Mouse (Mus musculus) heart, embryonic 15.5 days (tissue): ENCODE results near the gene Cog2. TPM values are rescaled to one million over a fixed set of nuclear protein-coding genes. Genes with fewer than 3 reads are reported as not detected.

Experiments used
- ATAC-seq: fragments of 200-750 bp; cut with Nextera tagmentation; replicated peaks from 2 replicates; pipeline ENCODE4 v1.8.0; 2017; ENCODE audit warnings: low read depth, moderate TSS enrichment; ENCODE audit not compliant: insufficient number of reproducible peaks, insufficient read depth, low FRiP score
- H3K27ac ChIP-seq: fragments of 300-500 bp; sonication (generic); 2 replicates; pipeline ENCODE4 v1.5.1; 2015; ENCODE audit warnings: mild to moderate bottlenecking, inconsistent platforms
- H3K27me3 ChIP-seq: fragments of 300-500 bp; sonication (generic); 2 replicates; pipeline ENCODE4 v1.6.1; 2015; ENCODE audit warnings: inconsistent platforms
- H3K36me3 ChIP-seq: fragments of 300-500 bp; sonication (generic); 2 replicates; pipeline ENCODE4 v1.6.1; 2015; ENCODE audit warnings: mild to moderate bottlenecking, inconsistent platforms
- H3K4me1 ChIP-seq: fragments of 300-500 bp; sonication (generic); replicated peaks from 2 replicates; pipeline ENCODE4 v1.6.1; 2015; ENCODE audit warnings: inconsistent platforms
- H3K4me2 ChIP-seq: fragments of 300-500 bp; sonication (generic); 2 replicates; pipeline ENCODE4 v1.6.1; 2015; ENCODE audit warnings: inconsistent platforms, mild to moderate bottlenecking, moderate library complexity
- H3K4me3 ChIP-seq: fragments of 300-500 bp; sonication (generic); 2 replicates; pipeline ENCODE4 v1.5.1; 2015; ENCODE audit warnings: mild to moderate bottlenecking, inconsistent platforms
- H3K9ac ChIP-seq: fragments of 300-500 bp; sonication (generic); 2 replicates; pipeline ENCODE4 v1.6.1; 2015; ENCODE audit warnings: mild to moderate bottlenecking, inconsistent platforms
- H3K9me3 ChIP-seq: fragments of 300-500 bp; sonication (generic); replicated peaks from 2 replicates; pipeline ENCODE4 v1.6.1; 2016; ENCODE audit warnings: inconsistent platforms
- WGBS: fragments of 180-500 bp; shearing (Covaris S2); methylation state at CpG from one replicate; pipeline ENCODE4 v1.1.7; 2015; ENCODE audit warnings: mixed read lengths; 5-methylcytosine and 5-hydroxymethylcytosine counted together
- polyA plus RNA-seq: library from polyadenylated mRNA; unstranded; fragments of >200 nt; fragmentation: Nextera tagmentation; extraction: Ambion mirVana; gene quantifications from 2 replicates; pipeline ENCODE4 v1.2.1, GENCODE M21; 2015

Gene Cog2
- polyA plus RNA-seq: 18.7 and 25.6 TPM in 2 replicates

DNA sequence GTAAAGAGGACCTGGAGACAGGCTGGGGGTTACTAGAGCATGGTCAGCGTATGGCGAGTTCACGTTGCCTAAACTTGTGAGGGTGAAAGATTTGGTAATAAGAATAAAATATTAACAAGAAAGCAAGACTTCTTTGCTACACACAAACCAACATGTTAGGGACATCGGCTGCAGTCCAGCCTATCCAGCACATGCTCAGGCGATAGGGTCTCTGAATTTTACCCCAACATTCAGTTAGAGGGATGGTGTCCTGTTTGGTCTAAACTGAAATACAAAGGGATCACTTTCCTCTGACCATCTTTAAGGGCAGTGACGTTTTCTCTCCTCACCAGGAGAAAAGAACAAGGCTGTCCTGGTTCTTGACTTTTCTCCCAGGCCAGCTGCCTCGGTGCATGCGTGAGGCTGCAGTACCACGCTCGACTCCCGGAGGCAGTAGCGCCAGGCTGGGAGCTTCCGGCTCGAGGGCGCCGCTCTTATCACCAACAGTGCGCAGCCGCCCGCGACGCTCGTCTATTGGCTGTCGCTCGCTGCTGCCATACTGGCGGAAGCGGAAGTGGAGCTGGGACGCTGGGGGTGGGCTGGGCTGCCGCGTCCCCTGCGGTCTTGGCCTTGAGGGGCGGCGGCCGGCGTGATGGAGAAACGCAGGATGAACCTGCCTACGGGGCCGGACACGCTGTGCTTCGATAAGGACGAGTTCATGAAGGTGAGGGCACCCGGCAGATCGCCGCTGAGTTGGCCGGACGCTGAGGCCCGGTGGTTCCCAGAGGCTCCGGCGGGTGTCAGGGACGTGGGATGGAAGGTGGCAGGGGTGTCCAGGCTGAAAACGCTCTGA is at the start of gene Cog2:
Gene Cog2 (plus strand): TSS at position 519 of the 832 bp plus-strand sequence.
- H3K27ac ChIP-seq: no peak within 1 kb of the TSS
- ATAC-seq: peak; percentile 98
- no peaks in the 10 kb centered on the region; the same call in 1 of the 2 replicates for H3K36me3 ChIP-seq
- H3K4me3 ChIP-seq: peak within 1 kb of the TSS; percentile 78
- H3K4me2 ChIP-seq: peak within 1 kb of the TSS; percentile 72
- 10% methylated on average over 50 of the region's 50 CpGs for WGBS
- no peaks in the 10 kb centered on the region for H3K9me3 ChIP-seq
- peaks cover 16% of the 10 kb centered on the region for H3K4me1 ChIP-seq
- H3K27me3 ChIP-seq: no peaks in the 10 kb centered on the region
- peak within 1 kb of the TSS; percentile 73 for H3K9ac ChIP-seq

GRCm38 (mm10) chr8:124475690-124476089 is 44.9 kb upstream of the Cog2 start:
- Histone ChIP-seq H3K27me3 (no peaks in the 10 kb centered on the region), H3K9ac (no peak overlapping the region), H3K4me2 (no peak overlapping the region), H3K36me3 (no peaks in the 10 kb centered on the region), H3K9me3 (no peaks in the 10 kb centered on the region), H3K4me1 (no peaks in the 10 kb centered on the region), H3K27ac (no peak overlapping the region), H3K4me3 (no peak overlapping the region)
- ATAC-seq: no peak
- 72% methylated on average over 5 of the region's 5 CpGs for WGBS

- no peaks in the 10 kb centered on the region for H3K27me3 ChIP-seq
- 67% methylated on average over 9 of the region's 9 CpGs for WGBS
- H3K27ac ChIP-seq: no peak overlapping the region
- no peaks in the 10 kb centered on the region for H3K36me3 ChIP-seq
- no peak for ATAC-seq
- H3K4me1 ChIP-seq: no peaks in the 10 kb centered on the region
- no peaks in the 10 kb centered on the region for H3K9me3 ChIP-seq
- no peak overlapping the region for H3K4me2 ChIP-seq
- H3K9ac ChIP-seq: no peak overlapping the region
- no peak overlapping the region for H3K4me3 ChIP-seq
Observed at GRCm38 (mm10) chr8:124476701-124477100, 43.9 kb upstream of the Cog2 start.

GRCm38 (mm10) chr8:124479251-124479650 is 41.3 kb upstream of the Cog2 start:
- no peak overlapping the region for H3K27ac ChIP-seq
- WGBS: 76% methylated on average over 3 of the region's 3 CpGs
- no peak overlapping the region for H3K4me3 ChIP-seq
- no peaks in the 10 kb centered on the region for H3K36me3 ChIP-seq
- no peaks in the 10 kb centered on the region for H3K9me3 ChIP-seq
- H3K4me1 ChIP-seq: no peaks in the 10 kb centered on the region
- no peak overlapping the region for H3K4me2 ChIP-seq
- ATAC-seq: no peak
- no peaks in the 10 kb centered on the region for H3K27me3 ChIP-seq
- no peak overlapping the region for H3K9ac ChIP-seq

DNA sequence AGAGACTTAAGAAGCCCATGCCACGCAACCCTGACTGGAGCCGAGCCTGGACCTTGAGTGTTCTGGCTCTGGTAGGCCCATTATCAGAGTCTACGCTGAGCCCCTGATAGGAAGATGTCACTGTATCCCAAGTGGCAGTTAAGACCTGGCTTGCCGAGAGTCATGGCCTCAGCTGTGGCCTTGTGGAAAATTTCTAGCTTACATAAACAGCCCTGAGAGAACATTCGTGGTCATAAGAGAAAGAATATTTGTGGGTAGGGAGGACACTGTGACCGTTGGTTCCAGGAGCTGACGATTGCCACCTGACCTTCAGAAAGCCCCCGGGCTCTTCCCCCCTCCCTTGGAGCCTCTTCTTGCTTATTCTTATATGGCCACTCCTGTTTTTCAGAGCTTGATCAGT is 40.2 kb upstream of the Cog2 start:
- no peak for ATAC-seq
- Histone ChIP-seq H3K27me3 (no peaks in the 10 kb centered on the region), H3K36me3 (no peaks in the 10 kb centered on the region), H3K27ac (no peak overlapping the region), H3K9ac (no peak overlapping the region), H3K9me3 (no peaks in the 10 kb centered on the region), H3K4me2 (no peak overlapping the region), H3K4me1 (no peaks in the 10 kb centered on the region), H3K4me3 (no peak overlapping the region)
- 66% methylated on average over 8 of the region's 8 CpGs for WGBS

- no peak for ATAC-seq
- no peaks in the 10 kb centered on the region for H3K4me1 ChIP-seq
- 75% methylated on average over 2 of the region's 2 CpGs for WGBS
- no peak overlapping the region for H3K4me2 ChIP-seq
- H3K27me3 ChIP-seq: no peaks in the 10 kb centered on the region
- H3K4me3 ChIP-seq: no peak overlapping the region
- H3K9ac ChIP-seq: no peak overlapping the region
- no peak overlapping the region for H3K27ac ChIP-seq
- H3K9me3 ChIP-seq: no peaks in the 10 kb centered on the region
- H3K36me3 ChIP-seq: no peaks in the 10 kb centered on the region
Observed at GRCm38 (mm10) chr8:124482790-124483189, 37.8 kb upstream of the Cog2 start.

DNA sequence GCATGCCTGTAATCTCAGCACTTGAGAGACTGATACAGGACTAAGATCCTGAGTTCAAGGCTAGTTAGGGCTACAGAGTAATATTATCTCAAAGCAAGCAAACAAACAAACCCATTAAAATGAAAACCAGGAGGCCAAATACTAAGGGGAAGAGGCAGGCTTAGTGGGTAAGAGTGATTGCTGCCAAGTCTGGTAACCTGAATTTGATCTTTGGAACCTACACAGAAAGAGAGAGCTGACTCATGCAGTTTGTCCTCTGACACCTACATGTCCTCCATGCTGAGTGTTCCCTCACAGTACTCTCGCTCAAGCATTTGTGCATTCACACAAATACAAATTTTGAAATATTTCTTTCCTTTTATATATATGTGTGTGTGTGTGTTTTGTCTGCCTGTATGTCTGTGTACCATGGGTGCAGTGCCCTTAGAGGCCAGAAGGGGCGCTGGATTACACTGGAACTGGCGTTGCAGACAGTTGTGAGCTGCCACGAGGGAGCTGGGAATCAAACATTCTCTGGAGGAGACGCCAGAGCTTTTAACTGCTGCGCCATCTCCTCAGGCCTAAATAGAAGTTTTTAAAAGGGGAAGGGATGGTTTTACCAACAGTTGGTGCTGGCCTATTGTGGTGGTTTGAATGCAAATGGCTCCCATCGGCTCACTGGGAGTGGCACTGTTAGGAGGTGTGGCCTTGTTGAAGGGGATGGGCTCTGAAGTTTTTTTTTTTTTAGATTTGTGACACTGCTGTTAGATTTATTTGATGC is 37.0 kb upstream of the Cog2 start:
- Histone ChIP-seq H3K9ac (no peak overlapping the region), H3K9me3 (no peaks in the 10 kb centered on the region), H3K4me3 (no peak overlapping the region), H3K4me1 (no peaks in the 10 kb centered on the region), H3K27ac (no peak overlapping the region), H3K4me2 (no peak overlapping the region), H3K27me3 (no peaks in the 10 kb centered on the region), H3K36me3 (no peaks in the 10 kb centered on the region)
- ATAC-seq: no peak
- WGBS: 72% methylated on average over 7 of the region's 7 CpGs

GRCm38 (mm10) chr8:124489311-124489710 is 31.3 kb upstream of the Cog2 start:
- Histone ChIP-seq H3K9me3 (no peaks in the 10 kb centered on the region), H3K9ac (no peak overlapping the region), H3K4me1 (no peaks in the 10 kb centered on the region), H3K4me3 (no peak overlapping the region), H3K36me3 (no peaks in the 10 kb centered on the region), H3K27ac (no peak overlapping the region), H3K4me2 (no peak overlapping the region), H3K27me3 (0 out of 2 replicates have a peak, but pooled peaks cover 4% of the 10 kb centered on the region)
- WGBS: 92% methylated on average over 6 of the region's 6 CpGs
- ATAC-seq: no peak

GRCm38 (mm10) chr8:124489786-124490185 is 30.8 kb upstream of the Cog2 start:
- H3K27me3 ChIP-seq: 0 out of 2 replicates have a peak, but pooled peaks cover 4% of the 10 kb centered on the region
- WGBS: 84% methylated on average over 6 of the region's 6 CpGs
- H3K4me2 ChIP-seq: no peak overlapping the region
- no peak overlapping the region for H3K4me3 ChIP-seq
- ATAC-seq: no peak
- H3K36me3 ChIP-seq: no peaks in the 10 kb centered on the region
- H3K9ac ChIP-seq: no peak overlapping the region
- H3K27ac ChIP-seq: no peak overlapping the region
- no peaks in the 10 kb centered on the region for H3K9me3 ChIP-seq
- H3K4me1 ChIP-seq: no peaks in the 10 kb centered on the region

GRCm38 (mm10) chr8:124494397-124494796 is 26.2 kb upstream of the Cog2 start:
- Histone ChIP-seq H3K9ac (no peak overlapping the region), H3K36me3 (no peaks in the 10 kb centered on the region), H3K9me3 (no peaks in the 10 kb centered on the region), H3K4me3 (no peak overlapping the region), H3K27ac (no peak overlapping the region), H3K27me3 (0 out of 2 replicates have a peak, but pooled peaks cover 7% of the 10 kb centered on the region), H3K4me2 (no peak overlapping the region), H3K4me1 (no peaks in the 10 kb centered on the region)
- no peak for ATAC-seq
- 50% methylated on average over 3 of the region's 3 CpGs for WGBS

DNA sequence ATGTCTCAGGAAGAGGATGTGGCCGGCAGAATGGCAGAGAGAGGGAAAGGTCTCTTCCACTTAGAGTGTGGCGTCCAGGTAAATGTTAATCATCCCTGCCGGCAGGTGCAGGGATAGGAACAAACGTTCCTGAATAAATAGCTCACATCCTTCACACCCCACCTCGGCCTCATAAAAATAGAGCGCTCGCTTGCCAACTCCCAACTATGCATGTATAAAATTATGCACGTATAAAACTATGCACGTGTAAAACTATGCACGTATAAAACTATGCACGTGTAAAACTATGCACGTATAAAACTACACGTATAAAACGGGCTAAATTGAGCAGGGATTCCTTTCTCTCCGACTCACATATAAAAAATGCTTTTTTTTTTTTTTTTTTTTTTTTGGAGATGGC is 25.6 kb upstream of the Cog2 start:
- 0 out of 2 replicates have a peak, but pooled peaks cover 7% of the 10 kb centered on the region for H3K27me3 ChIP-seq
- no peak overlapping the region for H3K27ac ChIP-seq
- 84% methylated on average over 15 of the region's 15 CpGs for WGBS
- H3K4me1 ChIP-seq: no peaks in the 10 kb centered on the region
- no peak for ATAC-seq
- H3K4me2 ChIP-seq: no peak overlapping the region
- H3K9ac ChIP-seq: no peak overlapping the region
- H3K9me3 ChIP-seq: no peaks in the 10 kb centered on the region
- no peak overlapping the region for H3K4me3 ChIP-seq
- H3K36me3 ChIP-seq: no peaks in the 10 kb centered on the region
